ENCODE assay signal across 11 mouse cellular contexts in genomic region chr6:117995168-117995567, GRCm38 (mm10). TPM values are rescaled to one million over a fixed set of nuclear protein-coding genes. Genes with fewer than 3 reads are reported as not detected.
DNase-seq lines count a peak whose midpoint lies in the region; ATAC-seq and TF ChIP-seq lines count a peak whose summit lies in the region.
"Had no signal": no experiment of that assay in that cellular context is flagged by ENCODE, and none has a peak within 500 bp of the region (broad histone marks: within the 10 kb centered on the region; RNA-seq: fewer than 3 reads in every experiment).

No protein-coding gene starts in this region.

- ATAC-seq in kidney, postnatal 0 days (replicated peaks; ENCODE audit: low FRiP score, low read depth) = no peak
- no peak for ATAC-seq in kidney, embryonic 15.5 days (replicated peaks; ENCODE audit: low FRiP score)
- no peak for ATAC-seq in forebrain, embryonic 16.5 days
- ATAC-seq: inflammation-experienced regulatory T-cells, adult 6 months had no signal

- no peaks in the 10 kb centered on the region for H3K27me3 ChIP-seq in kidney, postnatal 0 days (ENCODE audit: insufficient read depth, low read length)
- no peaks in the 10 kb centered on the region for H3K27me3 ChIP-seq in kidney, embryonic 15.5 days
- H3K27me3 ChIP-seq in forebrain, embryonic 16.5 days (replicated peaks; ENCODE audit: control insufficient read depth, insufficient read depth, low read length) = no peaks in the 10 kb centered on the region
- H3K27me3 ChIP-seq: liver, embryonic 15.5 days had no signal

- peak; percentile 21 for DNase-seq in kidney, postnatal 0 days (ENCODE audit: low spot score)
- peak; percentile 75 for DNase-seq in brain, adult 2 months (ENCODE audit: low read depth, low spot score)
- DNase-seq in cerebellum, postnatal 14 days = peak; percentile 39 to 57
- DNase-seq in mesoderm, embryonic 11.5 days (ENCODE audit: low read depth, low spot score) = peak; percentile 32
- DNase-seq in B cell, adult 2 months = no peak
- DNase-seq: gastrocnemius, postnatal 14 days had no signal

- H3K4me3 ChIP-seq in kidney, postnatal 0 days (replicated peaks; ENCODE audit: low read depth, low read length) = no peak overlapping the region
- no peak overlapping the region for H3K4me3 ChIP-seq in kidney, embryonic 15.5 days (replicated peaks)
- no peak overlapping the region for H3K4me3 ChIP-seq in forebrain, embryonic 16.5 days (replicated peaks; ENCODE audit: low read length)
- H3K4me3 ChIP-seq: liver, embryonic 15.5 days; myocyte had no signal

- no peaks in the 10 kb centered on the region for H3K9me3 ChIP-seq in kidney, postnatal 0 days (replicated peaks; ENCODE audit: low read length)
- no peaks in the 10 kb centered on the region for H3K9me3 ChIP-seq in kidney, embryonic 15.5 days (replicated peaks)
- H3K9me3 ChIP-seq in forebrain, embryonic 16.5 days (ENCODE audit: control insufficient read depth, low read length) = no peaks in the 10 kb centered on the region
- H3K9me3 ChIP-seq: liver, embryonic 15.5 days had no signal

- H3K4me1 ChIP-seq in kidney, postnatal 0 days (replicated peaks; ENCODE audit: insufficient read depth, low read length) = no peaks in the 10 kb centered on the region
- H3K4me1 ChIP-seq in kidney, embryonic 15.5 days = no peaks in the 10 kb centered on the region
- H3K4me1 ChIP-seq in forebrain, embryonic 16.5 days (replicated peaks; ENCODE audit: control insufficient read depth, insufficient read depth, low read length) = no peaks in the 10 kb centered on the region
- H3K4me1 ChIP-seq: liver, embryonic 15.5 days had no signal

- H3K9ac ChIP-seq in kidney, postnatal 0 days (ENCODE audit: low read depth, low read length) = no peak overlapping the region
- H3K9ac ChIP-seq in kidney, embryonic 15.5 days = no peak overlapping the region
- H3K9ac ChIP-seq in forebrain, embryonic 16.5 days (replicated peaks; ENCODE audit: low read depth, low read length) = no peak overlapping the region
- H3K9ac ChIP-seq: liver, embryonic 15.5 days had no signal

- 38% methylated on average over 9 of the region's 9 CpGs for WGBS in kidney, postnatal 0 days
- WGBS in kidney, embryonic 15.5 days = 33% methylated on average over 9 of the region's 9 CpGs
- 54% methylated on average over 9 of the region's 9 CpGs for WGBS in forebrain, embryonic 16.5 days

- TF ChIP-seq CTCF in kidney, postnatal 0 days (IDR thresholded peaks at IDR 0.05; ENCODE audit: low read depth) = peak; percentile 48

- H3K4me2 ChIP-seq in kidney, postnatal 0 days (ENCODE audit: low read length) = no peak overlapping the region
- no peak overlapping the region for H3K4me2 ChIP-seq in kidney, embryonic 15.5 days
- H3K4me2 ChIP-seq in forebrain, embryonic 16.5 days (ENCODE audit: low read length) = no peak overlapping the region
- H3K4me2 ChIP-seq: liver, embryonic 15.5 days had no signal

- H3K27ac ChIP-seq in kidney, postnatal 0 days = no peak overlapping the region
- H3K27ac ChIP-seq in kidney, embryonic 15.5 days = no peak overlapping the region
- H3K27ac ChIP-seq in forebrain, embryonic 16.5 days (ENCODE audit: low read length) = no peak overlapping the region
- H3K27ac ChIP-seq: liver, embryonic 15.5 days had no signal

- no peaks in the 10 kb centered on the region for H3K36me3 ChIP-seq in kidney, postnatal 0 days (ENCODE audit: insufficient read depth, low read length)
- no peaks in the 10 kb centered on the region for H3K36me3 ChIP-seq in kidney, embryonic 15.5 days
- no peaks in the 10 kb centered on the region for H3K36me3 ChIP-seq in forebrain, embryonic 16.5 days (ENCODE audit: control insufficient read depth, insufficient read depth)
- H3K36me3 ChIP-seq: liver, embryonic 15.5 days had no signal

RNA-seq across cellular contexts. Expression of gene Rasgef1a, which starts 16.1 kb away (rescaled TPM):
- 1.4 TPM in 2 replicates for polyA plus RNA-seq in kidney, postnatal 0 days (2015; fragmentation: Nextera tagmentation; extraction: Ambion mirVana)
- polyA plus RNA-seq in kidney, embryonic 15.5 days (2015; fragmentation: Nextera tagmentation; extraction: Ambion mirVana) = 0.76 and 1.0 TPM in 2 replicates
- polyA plus RNA-seq in forebrain, embryonic 16.5 days (2015; fragmentation: Nextera tagmentation; extraction: Ambion mirVana) = 4.0 and 7.0 TPM in 2 replicates

RNA-seq across cellular contexts. Expression of gene Fxyd4, which starts 57.7 kb away (rescaled TPM):
- polyA plus RNA-seq in kidney, postnatal 0 days (2015; fragmentation: Nextera tagmentation; extraction: Ambion mirVana) = 193 and 222 TPM in 2 replicates
- 81.2 and 92.6 TPM in 2 replicates for polyA plus RNA-seq in kidney, embryonic 15.5 days (2015; fragmentation: Nextera tagmentation; extraction: Ambion mirVana)
- polyA plus RNA-seq in forebrain, embryonic 16.5 days (2015; fragmentation: Nextera tagmentation; extraction: Ambion mirVana) = 1.5 and 3.5 TPM in 2 replicates

Comparison
In these comparisons a context has a peak if more than half of its experiments do, and no peak if none do; other contexts are left out.
1. DNase-seq: peak in kidney, postnatal 0 days (single experiment), brain, adult 2 months (single experiment), cerebellum, postnatal 14 days (2 of 2) and mesoderm, embryonic 11.5 days (single experiment); none in B cell, adult 2 months (0 of 2).
2. RNA of gene Fxyd4, which starts 57.7 kb away (polyA plus RNA-seq): 193 to 222 TPM in kidney, postnatal 0 days and 81.2 to 92.6 TPM in kidney, embryonic 15.5 days; 1.5 to 3.5 TPM in forebrain, embryonic 16.5 days; every median in the first group is over 10 times any median in the second.